Mouse (Mus musculus) forebrain, postnatal 0 days (tissue): ENCODE data around the gene Uggt2. TPM values are rescaled to one million over a fixed set of nuclear protein-coding genes. Genes with fewer than 3 reads are reported as not detected.
"Not testable (repeated sequence)": the region's sequence is repeated elsewhere in the genome, so short reads cannot be mapped to it uniquely, and the experiment has no call there.

Source experiments
- ATAC-seq: fragments of 200-750 bp; cut with Nextera tagmentation; 2 replicates; pipeline ENCODE4 v1.8.0; 2017; ENCODE audit warnings: mild to moderate bottlenecking, moderate library complexity
- DNase-seq: peaks from one replicate; pipeline ENCODE4 v3.0.0-alpha.2; 2015
- H3K27ac ChIP-seq: fragments of 300-500 bp; sonication (generic); 2 replicates; pipeline ENCODE4 v1.5.1; 2014; ENCODE audit warnings: low read depth, mild to moderate bottlenecking, antibody characterized with exemption, low read length, moderate library complexity, mixed read lengths
- H3K27me3 ChIP-seq: fragments of 300-500 bp; sonication (generic); 2 replicates; pipeline ENCODE4 v1.6.1; 2014; ENCODE audit warnings: mild to moderate bottlenecking, low read length, mixed read lengths; ENCODE audit not compliant: insufficient read depth
- H3K36me3 ChIP-seq: fragments of 300-500 bp; sonication (generic); 2 replicates; pipeline ENCODE4 v1.6.1; 2014; ENCODE audit warnings: mild to moderate bottlenecking, moderate library complexity; ENCODE audit not compliant: insufficient read depth
- H3K4me1 ChIP-seq: fragments of 300-500 bp; sonication (generic); 2 replicates; pipeline ENCODE4 v1.6.1; 2014; ENCODE audit warnings: antibody characterized with exemption; ENCODE audit not compliant: insufficient read depth
- H3K4me2 ChIP-seq: fragments of 300-500 bp; sonication (generic); 2 replicates; pipeline ENCODE4 v1.6.1; 2014; ENCODE audit warnings: low read depth, mild to moderate bottlenecking, moderate library complexity
- H3K4me3 ChIP-seq: fragments of 300-500 bp; sonication (generic); 2 replicates; pipeline ENCODE4 v1.5.1; 2014; ENCODE audit warnings: low read depth, low read length, mixed read lengths
- H3K9ac ChIP-seq: fragments of 300-500 bp; sonication (generic); 2 replicates; pipeline ENCODE4 v1.6.1; 2014; ENCODE audit warnings: mild to moderate bottlenecking
- H3K9me3 ChIP-seq: fragments of 300-500 bp; sonication (generic); 2 replicates; pipeline ENCODE4 v1.6.1; 2016; ENCODE audit warnings: low read length
- CTCF ChIP-seq: sonication (generic); IDR thresholded peaks from 2 replicates; pipeline ENCODE4 v1.5.1; 2016; ENCODE audit warnings: antibody characterized with exemption, control low read depth, low read depth
- WGBS: fragments of 180-500 bp; shearing (Covaris S2); extraction: QIAGEN DNeasy Blood & Tissue Kit; methylation state at CpG from one replicate; pipeline ENCODE4 v1.1.7; 2014; 5-methylcytosine and 5-hydroxymethylcytosine counted together
- polyA plus RNA-seq: library from polyadenylated mRNA; unstranded; fragments of >200 nt; fragmentation: Nextera tagmentation; extraction: Ambion mirVana; gene quantifications from 2 replicates; pipeline ENCODE4 v1.2.1, GENCODE M21; 2015
- total RNA-seq: library from RNA; depleted of rRNA; stranded (reverse); fragments of >200 nt; gene quantifications from 2 replicates; pipeline ENCODE4 v1.2.3, GENCODE M21; 2014

The Uggt2 gene
- total and polyA plus RNA-seq, 2 experiments from 2014 or later: 6.9 to 22.0 TPM

DNA sequence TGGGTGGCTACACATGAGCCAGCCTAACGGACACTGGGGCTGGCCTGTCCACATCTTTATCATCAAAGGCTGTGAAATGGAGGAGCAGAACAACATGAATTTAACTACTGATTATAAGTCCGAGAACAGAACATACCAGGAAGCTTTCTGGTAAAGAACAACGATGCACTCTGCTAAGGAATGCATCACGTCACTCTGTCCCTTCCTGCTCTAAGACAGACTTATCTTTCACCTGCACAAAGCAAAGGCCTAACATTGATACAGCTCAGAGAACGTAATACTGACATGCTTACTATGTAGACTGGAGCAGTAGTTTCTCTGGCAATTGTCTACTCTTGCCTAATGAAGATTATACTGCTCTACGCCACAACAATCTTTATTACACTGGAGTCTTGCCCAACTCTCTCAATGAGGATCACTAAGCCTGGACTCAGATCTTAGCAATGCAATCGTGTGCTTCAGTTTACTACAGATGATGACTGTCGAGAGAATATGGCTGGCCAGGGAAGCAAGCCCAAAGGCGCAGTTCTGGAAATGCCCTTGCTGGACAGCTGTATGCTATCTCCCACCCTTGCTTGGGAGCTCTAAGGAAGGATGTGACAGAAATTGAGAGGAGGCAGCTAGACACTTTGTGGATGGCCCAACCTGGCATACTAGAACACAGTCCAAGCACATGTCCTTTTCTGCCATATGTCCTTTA is 103.9 kb downstream of the Uggt2 start:
- no peak for TF ChIP-seq CTCF
- H3K9me3 ChIP-seq: no peaks in the 10 kb centered on the region
- WGBS: 91% methylated on average over 9 of the region's 9 CpGs
- H3K4me1 ChIP-seq: no peaks in the 10 kb centered on the region
- no peak overlapping the region for H3K4me3 ChIP-seq
- H3K27me3 ChIP-seq: no peaks in the 10 kb centered on the region
- no peak for DNase-seq
- ATAC-seq: no peak
- H3K36me3 ChIP-seq: peaks cover 33% of the 10 kb centered on the region
- no peak overlapping the region for H3K9ac ChIP-seq
- no peak overlapping the region for H3K27ac ChIP-seq
- H3K4me2 ChIP-seq: no peak overlapping the region

DNA sequence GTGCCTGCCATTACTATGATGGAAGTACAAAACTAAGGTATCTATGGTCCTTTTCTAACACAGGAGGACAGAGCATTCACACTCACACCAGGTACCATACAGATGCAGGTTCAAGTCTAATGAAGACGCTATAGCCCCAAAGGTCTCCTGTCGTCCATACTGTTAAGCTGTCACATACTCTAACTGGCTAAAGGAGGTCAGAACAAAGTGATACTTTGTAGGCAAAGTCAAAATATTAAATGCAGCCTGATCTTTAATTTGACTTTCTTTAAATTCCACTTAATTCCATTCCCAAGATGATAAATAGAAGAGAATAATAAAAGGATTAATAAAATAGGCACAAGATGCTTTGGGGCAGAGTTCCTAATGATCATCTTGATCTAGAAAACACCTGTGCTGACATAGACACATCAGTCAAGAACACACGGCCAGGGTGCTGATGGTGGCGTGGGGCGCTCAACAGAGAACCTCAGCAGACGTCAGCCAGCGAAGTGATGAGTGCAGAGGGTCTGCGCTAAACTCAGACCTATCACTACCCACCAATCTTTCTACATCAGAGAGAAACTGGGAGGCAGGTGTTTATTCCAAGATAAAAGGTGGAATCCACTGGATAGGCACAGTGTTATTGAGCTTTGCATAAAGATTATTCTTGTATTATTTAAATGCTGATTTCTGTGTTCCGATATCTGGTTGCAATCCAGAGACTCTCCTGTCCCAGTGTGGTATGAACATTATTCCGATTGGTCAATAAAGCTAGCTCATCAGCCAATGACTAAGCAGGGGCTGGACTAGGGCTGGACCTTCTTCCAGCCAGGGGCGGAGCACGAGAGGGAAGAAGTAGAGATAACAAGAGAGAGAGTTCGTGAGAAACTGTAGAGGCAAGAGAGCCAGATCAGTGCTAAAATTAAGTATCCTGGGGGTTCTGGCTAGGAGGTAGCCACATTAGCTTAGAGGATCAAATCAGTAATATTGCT is 111.4 kb downstream of the Uggt2 start:
- no peak overlapping the region for H3K4me3 ChIP-seq
- ATAC-seq (peak; percentile 25; the same call in 1 of the 2 replicates), DNase-seq (no peak)
- 0 out of 2 replicates have a peak, but pooled peaks cover 6% of the 10 kb centered on the region for H3K36me3 ChIP-seq
- no peak for TF ChIP-seq CTCF
- 59% methylated on average over 13 of the region's 13 CpGs for WGBS
- no peaks in the 10 kb centered on the region for H3K27me3 ChIP-seq
- no peak overlapping the region for H3K4me2 ChIP-seq
- H3K9me3 ChIP-seq: no peaks in the 10 kb centered on the region
- no peak overlapping the region for H3K9ac ChIP-seq
- no peak overlapping the region for H3K27ac ChIP-seq
- H3K4me1 ChIP-seq: no peaks in the 10 kb centered on the region

- Histone ChIP-seq H3K4me3 (no peak overlapping the region), H3K4me2 (no peak overlapping the region), H3K4me1 (no peaks in the 10 kb centered on the region), H3K36me3 (0 out of 2 replicates have a peak, but pooled peaks cover 6% of the 10 kb centered on the region), H3K9me3 (no peaks in the 10 kb centered on the region), H3K27ac (no peak overlapping the region), H3K27me3 (no peaks in the 10 kb centered on the region), H3K9ac (no peak overlapping the region)
- peak; percentile 79 for DNase-seq
- peak; percentile 23 for ATAC-seq
- TF ChIP-seq CTCF: peak; percentile 85
- WGBS: 41% methylated on average over 16 of the region's 16 CpGs
Observed at GRCm38 (mm10) chr14:118986653-118987522, 112.3 kb downstream of the Uggt2 start.

GRCm38 (mm10) chr14:118984161-118984560 is 115.1 kb downstream of the Uggt2 start:
- peaks cover 13% of the 10 kb centered on the region for H3K36me3 ChIP-seq
- no peak for ATAC-seq
- H3K4me2 ChIP-seq: no peak overlapping the region
- no peak overlapping the region for H3K4me3 ChIP-seq
- no peaks in the 10 kb centered on the region for H3K27me3 ChIP-seq
- H3K4me1 ChIP-seq: no peaks in the 10 kb centered on the region
- no peak for DNase-seq
- no peaks in the 10 kb centered on the region for H3K9me3 ChIP-seq
- TF ChIP-seq CTCF: no peak
- H3K27ac ChIP-seq: no peak overlapping the region
- H3K9ac ChIP-seq: no peak overlapping the region
- WGBS: 95% methylated on average over 4 of the region's 4 CpGs

DNA sequence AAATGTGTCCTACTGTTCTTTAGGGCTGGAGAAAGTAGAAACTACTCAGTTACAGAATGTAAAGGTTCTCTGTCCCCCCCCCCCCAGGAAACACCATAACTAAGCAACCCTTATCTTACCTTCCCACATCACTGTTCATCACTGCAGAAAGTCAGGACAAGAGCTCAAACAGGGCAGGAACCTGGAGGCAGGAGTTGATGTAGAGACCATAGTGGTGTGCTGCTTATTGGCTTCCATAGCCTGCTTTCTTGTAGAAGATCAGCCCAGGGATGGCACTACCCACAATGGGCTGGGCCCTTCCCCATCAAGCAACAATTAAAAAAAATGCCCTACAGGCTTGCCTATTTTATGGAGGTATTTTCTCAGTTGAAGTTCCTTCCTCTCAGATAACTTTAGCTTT is 115.8 kb downstream of the Uggt2 start:
- H3K4me3 ChIP-seq: no peak overlapping the region
- H3K27ac ChIP-seq: no peak overlapping the region
- no peak overlapping the region for H3K9ac ChIP-seq
- TF ChIP-seq CTCF: no peak
- H3K4me2 ChIP-seq: no peak overlapping the region
- H3K9me3 ChIP-seq: no peaks in the 10 kb centered on the region
- peaks cover 18% of the 10 kb centered on the region for H3K36me3 ChIP-seq
- DNase-seq: no peak
- ATAC-seq: no peak
- H3K27me3 ChIP-seq: no peaks in the 10 kb centered on the region
- H3K4me1 ChIP-seq: no peaks in the 10 kb centered on the region

GRCm38 (mm10) chr14:118982429-118983045 is 116.7 kb downstream of the Uggt2 start:
- H3K4me1 ChIP-seq, H3K27me3 ChIP-seq, H3K9ac ChIP-seq, H3K9me3 ChIP-seq, H3K4me3 ChIP-seq, H3K4me2 ChIP-seq: not testable (repeated sequence)
- H3K27ac ChIP-seq: 0 out of 2 replicates have a peak overlapping the region, but pooled peaks have one; percentile 48
- peaks cover 27% of the 10 kb centered on the region for H3K36me3 ChIP-seq
- WGBS: 63% methylated on average over 9 of the region's 11 CpGs
- ATAC-seq (peak; percentile 72), DNase-seq (peak; percentile 7)

DNA sequence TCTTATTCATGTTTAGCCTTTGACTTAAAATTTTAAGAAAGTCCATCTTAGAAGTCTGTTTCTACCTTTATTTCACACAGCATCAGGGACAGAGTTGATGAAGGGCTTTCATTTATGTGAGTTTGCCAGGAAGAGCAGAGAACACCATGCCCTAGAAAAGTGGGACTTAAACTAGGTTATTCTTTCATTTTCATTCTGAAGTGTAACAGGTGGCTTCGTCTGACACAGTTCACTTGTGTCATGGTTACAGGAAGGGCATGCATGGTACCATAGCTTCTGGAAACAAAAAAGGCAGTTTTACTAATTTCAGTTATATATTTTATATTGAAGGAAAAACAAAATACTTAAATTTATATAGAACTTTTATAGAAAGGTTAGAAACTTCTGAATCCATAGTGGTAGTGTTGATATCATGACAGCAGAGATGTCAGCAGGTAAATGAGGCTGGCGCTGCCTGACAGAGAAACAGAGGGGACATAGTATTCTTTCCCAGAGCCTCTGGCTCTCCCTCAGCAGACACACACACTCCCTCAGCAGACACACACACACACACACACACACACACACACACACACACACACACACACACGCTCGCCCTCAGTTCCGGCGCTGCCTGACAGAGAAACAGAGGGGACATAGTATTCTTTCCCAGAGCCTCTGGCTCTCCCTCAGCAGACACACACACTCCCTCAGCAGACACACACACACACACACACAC is 117.4 kb downstream of the Uggt2 start:
- peak; percentile 53 for ATAC-seq
- not testable (repeated sequence) for H3K9me3 ChIP-seq, H3K27me3 ChIP-seq, DNase-seq, H3K4me2 ChIP-seq, H3K4me3 ChIP-seq, H3K9ac ChIP-seq, H3K27ac ChIP-seq, H3K4me1 ChIP-seq
- WGBS: 80% methylated on average over 6 of the region's 6 CpGs
- peaks cover 30% of the 10 kb centered on the region for H3K36me3 ChIP-seq
